Mouse (Mus musculus) heart, postnatal 25 days (tissue): ENCODE measurements around the gene S100a5. TPM values are rescaled to one million over a fixed set of nuclear protein-coding genes. Genes with fewer than 3 reads are reported as not detected.

Experiments used
- DNase-seq: peaks from one replicate; pipeline ENCODE4 v3.0.0; 2022; ENCODE audit warnings: low spot score
- intact Hi-C: fragments of 180-260 bp; cut with DNase I; formaldehyde crosslinking; loops from one replicate; pipeline ENCODE4 v1.15.1; 2025
- total RNA-seq, 2 experiments: library from RNA; stranded (reverse); gene quantifications; 2 replicates each; pipeline ENCODE4 v1.2.3; 2021

Gene S100a5
- not detected for total RNA-seq

- intact Hi-C loops: no loop called here
- DNase-seq: no peak
Observed at GRCm38 (mm10) chr3:90608223-90608622, at the start of gene S100a5. Gene S100a5 (plus strand): TSS chr3:90608523.

- no peak for DNase-seq
- intact Hi-C loops: no loop called here
Observed at GRCm38 (mm10) chr3:90560008-90560628, 48.2 kb upstream of the S100a5 start, which contains the start of gene S100a3. Gene S100a3 (plus strand): TSS chr3:90560578.

GRCm38 (mm10) chr3:90574691-90575090 lies 33.6 kb upstream of the S100a5 start:
- intact Hi-C loops: no loop called here
- DNase-seq: peak; percentile 14

- no peak for DNase-seq
- intact Hi-C loops: no loop called here
Observed at GRCm38 (mm10) chr3:90575320-90575719, 33.0 kb upstream of the S100a5 start.

GRCm38 (mm10) chr3:90576351-90577001 lies 31.8 kb upstream of the S100a5 start:
- intact Hi-C loops: no loop called here

GRCm38 (mm10) chr3:90579433-90579832 lies 28.9 kb upstream of the S100a5 start:
- intact Hi-C loops: no loop called here
- DNase-seq: no peak

More at GRCm38 (mm10) chr3:90576351-90577001, 31.8 kb upstream of the S100a5 start:
- no peak for DNase-seq

GRCm38 (mm10) chr3:90581141-90581540 lies 27.2 kb upstream of the S100a5 start:
- no peak for DNase-seq
- intact Hi-C loops: no loop called here

- intact Hi-C loops: no loop called here
- no peak for DNase-seq
Observed at GRCm38 (mm10) chr3:90582156-90582555, 26.2 kb upstream of the S100a5 start.

- no peak for DNase-seq
- intact Hi-C loops: no loop called here
Observed at GRCm38 (mm10) chr3:90582556-90582955, 25.8 kb upstream of the S100a5 start.

- intact Hi-C loops: loop anchor here (2.0 kb wide), 1 partner anchor 59 kb away; no protein-coding TSS in a partner anchor
- peak; percentile 16 for DNase-seq
Observed at GRCm38 (mm10) chr3:90583893-90584292, 24.4 kb upstream of the S100a5 start.

- DNase-seq: peak; percentile 53
- intact Hi-C loops: loop anchor here (1.0 to 5.0 kb wide), 4 partner anchors 30 to 68 kb away; no protein-coding TSS in a partner anchor
Observed at GRCm38 (mm10) chr3:90585595-90585994, 22.7 kb upstream of the S100a5 start.

GRCm38 (mm10) chr3:90586016-90586643 lies 22.2 kb upstream of the S100a5 start:
- intact Hi-C loops: loop anchor here (5.0 kb wide), 1 partner anchor 44 kb away; no protein-coding TSS in a partner anchor
- no peak for DNase-seq

GRCm38 (mm10) chr3:90586906-90587305 lies 21.4 kb upstream of the S100a5 start:
- intact Hi-C loops: loop anchor here (5.0 kb wide), 1 partner anchor 45 kb away; no protein-coding TSS in a partner anchor
- peak; percentile 83 for DNase-seq

GRCm38 (mm10) chr3:90587361-90588101 lies 20.8 kb upstream of the S100a5 start:
- intact Hi-C loops: loop anchor here (5.0 kb wide), 1 partner anchor 45 kb away; no protein-coding TSS in a partner anchor
- no peak for DNase-seq

GRCm38 (mm10) chr3:90589390-90589789 lies 18.9 kb upstream of the S100a5 start:
- no peak for DNase-seq
- intact Hi-C loops: loop anchor here (5.0 kb wide), 1 partner anchor 47 kb away; no protein-coding TSS in a partner anchor

GRCm38 (mm10) chr3:90589947-90590346 lies 18.4 kb upstream of the S100a5 start, which contains the start of gene S100a2:
Gene S100a2 (plus strand): TSS chr3:90590247.
- intact Hi-C loops: loop anchor here (5.0 kb wide), 1 partner anchor 48 kb away; no protein-coding TSS in a partner anchor
- DNase-seq: no peak

- DNase-seq: no peak
Observed at GRCm38 (mm10) chr3:90594466-90594865, 13.9 kb upstream of the S100a5 start.

GRCm38 (mm10) chr3:90595556-90595955 lies 12.8 kb upstream of the S100a5 start:
- DNase-seq: no peak
- intact Hi-C loops: no loop called here

More at GRCm38 (mm10) chr3:90594466-90594865, 13.9 kb upstream of the S100a5 start:
- intact Hi-C loops: no loop called here

GRCm38 (mm10) chr3:90596810-90597209 lies 11.5 kb upstream of the S100a5 start:
- intact Hi-C loops: no loop called here
- DNase-seq: no peak

- no peak for DNase-seq
- intact Hi-C loops: no loop called here
Observed at GRCm38 (mm10) chr3:90597736-90598135, 10.6 kb upstream of the S100a5 start.
